Mouse (Mus musculus) neural tube, embryonic 12.5 days (tissue): ENCODE measurements around the gene Rbp7. TPM values are rescaled to one million over a fixed set of nuclear protein-coding genes. Genes with fewer than 3 reads are reported as not detected.
A peak's percentile ranks its signal among the peaks of the same experiment; 100 is the strongest.
"Not testable (repeated sequence)": the region's sequence is repeated elsewhere in the genome, so short reads cannot be mapped to it uniquely, and the experiment has no call there.

ENCODE experiments used
- ATAC-seq: fragments of 200-750 bp; cut with Nextera tagmentation; 2 replicates; pipeline ENCODE4 v1.8.0; 2017; ENCODE audit warnings: low read depth, mild to moderate bottlenecking, moderate TSS enrichment, moderate library complexity; ENCODE audit not compliant: low FRiP score
- H3K27ac ChIP-seq: fragments of 300-500 bp; sonication (generic); 2 replicates; pipeline ENCODE4 v1.5.1; 2016
- H3K27me3 ChIP-seq: fragments of 300-500 bp; sonication (generic); replicated peaks from 2 replicates; pipeline ENCODE4 v1.6.1; 2016; ENCODE audit warnings: mild to moderate bottlenecking
- H3K36me3 ChIP-seq: fragments of 300-500 bp; sonication (generic); 2 replicates; pipeline ENCODE4 v1.6.1; 2016; ENCODE audit warnings: mild to moderate bottlenecking
- H3K4me1 ChIP-seq: fragments of 300-500 bp; sonication (generic); 2 replicates; pipeline ENCODE4 v1.6.1; 2016
- H3K4me2 ChIP-seq: fragments of 300-500 bp; sonication (generic); replicated peaks from 2 replicates; pipeline ENCODE4 v1.6.1; 2016; ENCODE audit warnings: mild to moderate bottlenecking
- H3K4me3 ChIP-seq: fragments of 300-500 bp; sonication (generic); 2 replicates; pipeline ENCODE4 v1.5.1; 2016
- H3K9ac ChIP-seq: fragments of 300-500 bp; sonication (generic); 2 replicates; pipeline ENCODE4 v1.6.1; 2016; ENCODE audit warnings: mild to moderate bottlenecking
- H3K9me3 ChIP-seq: fragments of 300-500 bp; sonication (generic); 2 replicates; pipeline ENCODE4 v1.6.1; 2016; ENCODE audit warnings: mild to moderate bottlenecking
- WGBS: fragments of 180-500 bp; shearing (Covaris S2); methylation state at CpG from one replicate; pipeline ENCODE4 v1.1.7; 2016; 5-methylcytosine and 5-hydroxymethylcytosine counted together
- polyA plus RNA-seq: library from polyadenylated mRNA; unstranded; fragments of >200 nt; fragmentation: Nextera tagmentation; extraction: Ambion mirVana; gene quantifications from 2 replicates; pipeline ENCODE4 v1.2.1, GENCODE M21; 2016

The Rbp7 gene
- polyA plus RNA-seq, 1 experiment from 2014 or later, result not detected

DNA sequence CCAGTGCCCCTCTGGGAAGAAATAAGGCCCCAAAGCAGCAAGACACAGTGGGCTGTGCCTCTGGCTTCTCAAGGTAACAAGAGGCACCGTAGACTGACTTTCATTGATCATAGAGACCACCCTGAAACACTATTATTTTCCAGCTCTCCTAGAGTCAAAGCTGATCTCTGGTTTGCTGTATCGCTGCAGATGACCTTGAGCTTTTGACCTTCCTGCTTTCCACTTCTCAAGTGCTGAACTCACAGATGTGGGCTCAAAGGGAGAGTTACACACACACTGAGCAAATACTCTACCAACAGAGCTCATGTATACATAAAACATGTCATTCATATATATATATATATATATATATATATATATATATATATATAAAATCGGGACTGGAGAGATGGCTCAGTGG lies 4.1 kb downstream of the Rbp7 start:
- WGBS, result 86% methylated on average over 3 of the region's 3 CpGs
- Histone ChIP-seq H3K27ac (no peak overlapping the region), H3K9me3 (no peaks in the 10 kb centered on the region), H3K27me3 (no peaks in the 10 kb centered on the region), H3K4me2 (no peak overlapping the region), H3K9ac (no peak overlapping the region), H3K36me3 (no peaks in the 10 kb centered on the region), H3K4me3 (no peak overlapping the region), H3K4me1 (peaks cover 8% of the 10 kb centered on the region)
- ATAC-seq, result no peak

DNA sequence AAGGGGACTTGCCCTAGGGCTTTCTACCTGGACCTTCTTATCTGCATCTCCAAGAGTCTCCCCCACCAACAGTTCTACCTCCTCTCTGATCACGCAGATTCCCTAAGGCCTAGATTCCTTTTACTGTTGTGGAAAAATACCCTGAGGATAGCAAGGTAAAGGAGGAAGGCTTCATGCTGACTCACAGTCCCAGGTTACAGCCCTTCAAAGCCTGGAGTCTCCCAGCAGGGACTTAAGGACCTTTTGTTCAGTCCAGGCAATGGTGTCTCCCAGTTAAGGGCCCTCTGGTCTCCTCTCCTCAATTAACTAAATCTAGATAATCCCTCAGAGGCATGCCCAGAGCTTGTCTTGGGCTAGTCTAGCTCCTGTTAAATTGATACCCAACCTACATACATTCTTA lies 8.5 kb downstream of the Rbp7 start:
- WGBS, result 36% methylated on average over 1 of the region's 1 CpGs
- peak overlapping the region; percentile 61 for H3K4me2 ChIP-seq
- no peak for ATAC-seq
- no peaks in the 10 kb centered on the region for H3K36me3 ChIP-seq
- no peak overlapping the region for H3K4me3 ChIP-seq
- H3K27me3 ChIP-seq, result no peaks in the 10 kb centered on the region
- H3K9ac ChIP-seq, result no peak overlapping the region; the same call in 1 of the 2 replicates
- H3K4me1 ChIP-seq, result peaks cover 10% of the 10 kb centered on the region
- peak overlapping the region; percentile 82 for H3K27ac ChIP-seq
- no peaks in the 10 kb centered on the region for H3K9me3 ChIP-seq

DNA sequence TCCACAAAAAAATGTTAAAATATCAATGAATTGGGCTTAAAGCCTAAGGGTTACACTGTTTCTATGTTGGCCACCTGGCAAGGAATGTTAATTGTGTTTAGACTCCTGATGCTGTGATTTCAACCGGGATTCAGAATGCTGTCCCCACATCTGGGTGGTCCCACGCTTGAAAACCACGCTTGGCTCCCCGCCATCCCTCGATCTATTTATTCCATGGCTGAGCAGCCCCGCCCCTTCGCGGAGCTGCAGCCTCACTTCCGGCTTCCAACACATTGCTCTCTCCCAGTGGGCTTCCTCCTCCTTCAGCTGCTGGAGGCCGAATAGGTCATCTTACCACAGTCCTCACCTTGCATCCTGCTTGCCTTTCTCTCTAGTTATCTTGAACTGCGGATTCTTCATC lies 8.9 kb downstream of the Rbp7 start:
- H3K36me3 ChIP-seq, result no peaks in the 10 kb centered on the region
- peak overlapping the region; percentile 61 for H3K4me2 ChIP-seq
- no peaks in the 10 kb centered on the region for H3K27me3 ChIP-seq
- peak overlapping the region; percentile 66 for H3K9ac ChIP-seq
- WGBS, result 5% methylated on average over 11 of the region's 11 CpGs
- H3K27ac ChIP-seq, result peak overlapping the region; percentile 82
- H3K4me3 ChIP-seq, result no peak overlapping the region
- H3K4me1 ChIP-seq, result peaks cover 10% of the 10 kb centered on the region
- H3K9me3 ChIP-seq, result no peaks in the 10 kb centered on the region
- ATAC-seq, result peak; percentile 71

GRCm38 (mm10) chr4:149444964-149445701 lies 9.6 kb downstream of the Rbp7 start:
- ATAC-seq, result peak; percentile 98
- Histone ChIP-seq H3K9ac (peak overlapping the region; percentile 66), H3K4me1 (peaks cover 10% of the 10 kb centered on the region), H3K27me3 (no peaks in the 10 kb centered on the region), H3K36me3 (no peaks in the 10 kb centered on the region), H3K4me3 (peak overlapping the region; percentile 31), H3K4me2 (peak overlapping the region; percentile 61), H3K27ac (peak overlapping the region; percentile 82), H3K9me3 (no peaks in the 10 kb centered on the region)
- under 1% methylated on average over 36 of the region's 36 CpGs for WGBS

GRCm38 (mm10) chr4:149444465-149444864 lies 10.3 kb downstream of the Rbp7 start:
- Histone ChIP-seq H3K27ac (no peak overlapping the region; the same call in 1 of the 2 replicates), H3K4me1 (peaks cover 10% of the 10 kb centered on the region), H3K9me3 (no peaks in the 10 kb centered on the region), H3K27me3 (no peaks in the 10 kb centered on the region), H3K36me3 (no peaks in the 10 kb centered on the region), H3K4me3 (no peak overlapping the region), H3K4me2 (peak overlapping the region; percentile 61; the same call in 1 of the 2 replicates), H3K9ac (no peak overlapping the region)
- 68% methylated on average over 1 of the region's 1 CpGs for WGBS
- ATAC-seq, result no peak

- WGBS, result 68% methylated on average over 3 of the region's 3 CpGs
- Histone ChIP-seq H3K9me3 (no peaks in the 10 kb centered on the region), H3K9ac (no peak overlapping the region), H3K27ac (no peak overlapping the region), H3K27me3 (no peaks in the 10 kb centered on the region), H3K4me1 (peaks cover 10% of the 10 kb centered on the region), H3K36me3 (no peaks in the 10 kb centered on the region), H3K4me2 (no peak overlapping the region), H3K4me3 (no peak overlapping the region)
- ATAC-seq, result no peak
Observed at GRCm38 (mm10) chr4:149442436-149442835, 12.3 kb downstream of the Rbp7 start.

GRCm38 (mm10) chr4:149440576-149440975 lies 14.2 kb downstream of the Rbp7 start:
- Histone ChIP-seq H3K4me3 (no peak overlapping the region), H3K27me3 (no peaks in the 10 kb centered on the region), H3K27ac (no peak overlapping the region), H3K9ac (no peak overlapping the region), H3K9me3 (no peaks in the 10 kb centered on the region), H3K36me3 (no peaks in the 10 kb centered on the region), H3K4me2 (no peak overlapping the region), H3K4me1 (peaks cover 2% of the 10 kb centered on the region; the same call in 1 of the 2 replicates)
- 57% methylated on average over 8 of the region's 8 CpGs for WGBS
- ATAC-seq, result no peak

DNA sequence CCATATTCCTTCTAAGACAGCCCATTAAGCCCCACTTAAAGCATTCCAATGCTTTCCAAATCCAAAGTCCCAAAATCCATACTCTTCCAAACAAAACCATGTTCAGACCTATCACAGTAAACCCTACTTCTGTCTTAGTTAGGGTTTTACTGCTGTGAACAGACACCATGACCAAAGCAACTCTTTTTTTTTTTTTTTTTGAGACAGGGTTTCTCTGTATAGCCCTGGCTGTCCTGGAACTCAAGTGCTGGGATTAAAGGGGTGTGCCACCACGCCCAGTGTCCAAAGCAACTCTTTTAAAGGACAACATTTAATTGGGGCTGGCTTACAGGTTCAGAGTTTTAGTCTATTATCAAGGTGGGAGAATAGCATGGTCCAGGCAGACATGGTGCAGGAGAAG lies 22.9 kb downstream of the Rbp7 start:
- not testable (repeated sequence) for H3K9me3 ChIP-seq, H3K4me1 ChIP-seq, H3K4me2 ChIP-seq, H3K27me3 ChIP-seq, H3K4me3 ChIP-seq, H3K36me3 ChIP-seq, ATAC-seq, H3K27ac ChIP-seq, H3K9ac ChIP-seq
- 79% methylated on average over 1 of the region's 1 CpGs for WGBS

DNA sequence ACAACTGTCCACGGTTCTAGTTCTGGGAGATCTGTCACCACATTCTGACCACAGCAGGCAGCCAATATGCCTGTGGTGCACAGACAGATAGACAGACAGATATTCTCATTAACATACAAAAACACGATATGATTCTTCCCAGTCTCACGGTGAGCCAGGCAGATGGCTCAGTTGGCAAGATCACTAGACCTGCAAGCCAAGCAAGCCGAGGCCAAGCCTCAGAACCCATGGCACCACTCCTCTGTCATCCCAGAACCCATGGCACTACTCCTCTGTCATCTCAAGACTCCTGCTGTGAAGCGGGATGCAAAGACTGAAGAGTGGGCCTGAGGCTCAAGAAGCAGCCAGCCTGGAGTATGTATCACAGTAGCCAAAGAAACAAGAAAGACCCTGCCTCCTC lies 25.2 kb downstream of the Rbp7 start:
- H3K4me2 ChIP-seq, result no peak overlapping the region
- no peak overlapping the region for H3K27ac ChIP-seq
- H3K9me3 ChIP-seq, result no peaks in the 10 kb centered on the region
- 85% methylated on average over 5 of the region's 5 CpGs for WGBS
- peaks cover 3% of the 10 kb centered on the region for H3K4me1 ChIP-seq
- no peak overlapping the region for H3K4me3 ChIP-seq
- ATAC-seq, result no peak
- no peaks in the 10 kb centered on the region for H3K36me3 ChIP-seq
- H3K27me3 ChIP-seq, result no peaks in the 10 kb centered on the region
- H3K9ac ChIP-seq, result no peak overlapping the region

DNA sequence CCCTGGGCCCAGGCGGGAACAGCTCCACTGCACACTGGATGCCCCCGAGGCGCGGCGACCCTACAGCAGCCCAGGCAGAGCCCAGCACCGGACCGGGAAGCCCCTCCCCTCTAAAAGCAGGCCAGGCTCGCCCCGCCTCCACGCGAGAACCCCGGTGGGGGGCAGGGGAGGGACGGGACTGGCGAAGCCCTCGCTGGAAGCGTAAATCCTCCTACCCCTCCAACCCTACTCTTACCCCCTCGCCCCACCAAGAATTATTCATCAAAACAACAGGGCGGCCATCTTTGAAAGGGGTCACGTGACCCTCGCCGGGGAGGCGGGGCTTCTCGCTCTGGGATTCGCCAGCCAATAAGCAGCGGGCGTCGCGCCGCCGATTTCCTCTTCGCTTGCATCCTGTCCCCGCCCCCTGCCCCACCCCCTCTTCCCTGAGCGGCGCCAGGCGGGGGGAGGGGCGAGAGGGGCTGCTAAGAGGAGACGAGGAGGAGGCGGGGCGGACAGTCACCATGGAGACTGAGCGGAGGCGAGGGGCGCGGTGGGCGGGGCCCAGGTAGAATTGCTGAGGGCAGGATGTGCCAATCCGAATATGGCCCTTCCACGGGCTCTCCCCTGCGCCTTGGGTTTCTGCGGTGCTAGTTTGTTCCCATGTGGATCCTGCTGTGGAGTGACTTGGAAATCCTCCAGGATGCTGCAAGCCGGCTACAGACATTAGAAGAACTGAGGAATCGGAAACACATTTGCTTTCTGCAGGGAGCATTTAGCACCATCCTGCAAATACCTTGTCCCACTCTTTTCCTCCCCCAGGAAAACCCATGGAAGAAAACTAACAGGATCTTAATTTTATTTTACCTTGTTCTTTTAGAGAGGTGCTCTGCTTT lies 28.2 kb downstream of the Rbp7 start, which contains the start of gene Ube4b:
Gene Ube4b (minus strand): TSS at position 425 of the 875 bp plus-strand sequence.
- peak; percentile 95 for ATAC-seq
- H3K4me3 ChIP-seq, result peak within 1 kb of the TSS; percentile 85
- WGBS, result under 1% methylated on average over 45 of the region's 50 CpGs
- no peaks in the 10 kb centered on the region for H3K27me3 ChIP-seq
- peaks cover 11% of the 10 kb centered on the region for H3K4me1 ChIP-seq
- no peaks in the 10 kb centered on the region for H3K9me3 ChIP-seq
- H3K36me3 ChIP-seq, result no peaks in the 10 kb centered on the region
- H3K4me2 ChIP-seq, result peak within 1 kb of the TSS; percentile 76
- peak within 1 kb of the TSS; percentile 84 for H3K9ac ChIP-seq
- H3K27ac ChIP-seq, result peak within 1 kb of the TSS; percentile 96

DNA sequence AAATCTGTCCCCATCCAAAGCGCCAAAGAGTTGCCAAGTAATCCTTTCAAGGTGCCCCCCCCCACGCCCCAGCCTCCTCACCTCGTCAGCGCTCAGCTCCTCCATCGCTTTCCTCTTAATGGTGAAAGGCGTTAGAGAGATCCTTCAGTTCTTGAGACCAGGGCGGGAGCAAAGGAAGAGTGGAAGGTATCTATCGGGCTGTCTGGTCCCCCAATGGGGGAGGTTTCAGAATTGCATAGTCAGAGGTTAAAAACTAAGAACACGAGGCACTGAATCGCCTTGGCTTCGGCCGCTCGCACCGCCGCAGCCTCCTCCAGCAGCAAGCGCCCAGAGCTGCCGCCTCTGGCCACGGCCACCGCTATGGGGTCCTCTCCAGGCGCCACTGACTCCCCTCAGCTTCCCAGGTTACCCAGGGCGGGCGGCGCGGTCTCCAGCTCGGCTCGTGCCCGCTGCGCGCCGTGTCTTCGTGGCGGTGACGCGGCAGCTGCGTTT lies 28.9 kb downstream of the Rbp7 start:
- H3K4me3 ChIP-seq, result peak overlapping the region; percentile 85
- H3K9ac ChIP-seq, result peak overlapping the region; percentile 84
- H3K4me2 ChIP-seq, result peak overlapping the region; percentile 76
- no peaks in the 10 kb centered on the region for H3K9me3 ChIP-seq
- peak overlapping the region; percentile 96 for H3K27ac ChIP-seq
- H3K27me3 ChIP-seq, result no peaks in the 10 kb centered on the region
- under 1% methylated on average over 35 of the region's 35 CpGs for WGBS
- H3K4me1 ChIP-seq, result peaks cover 18% of the 10 kb centered on the region
- no peaks in the 10 kb centered on the region for H3K36me3 ChIP-seq
- ATAC-seq, result peak; percentile 81

DNA sequence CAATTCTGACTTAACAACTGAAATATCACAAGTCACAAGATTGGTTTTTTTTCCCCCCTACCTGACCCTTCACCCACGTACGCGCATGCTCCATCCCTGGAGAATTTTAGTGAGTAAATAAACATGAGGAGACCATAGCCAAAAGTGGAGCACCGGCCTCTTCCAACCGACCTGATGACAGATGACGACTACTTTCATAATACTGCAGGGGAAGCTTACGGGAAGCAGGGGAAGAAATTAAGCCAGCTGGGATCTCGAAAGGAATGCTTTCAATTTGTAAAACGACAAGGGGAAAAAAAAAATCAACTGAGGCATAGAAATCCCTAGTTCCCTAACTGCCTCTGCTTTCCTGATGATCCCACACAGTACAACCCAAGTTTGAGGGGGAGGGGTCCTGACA lies 30.0 kb downstream of the Rbp7 start:
- peak overlapping the region; percentile 85 for H3K4me3 ChIP-seq
- H3K36me3 ChIP-seq, result no peaks in the 10 kb centered on the region
- no peaks in the 10 kb centered on the region for H3K9me3 ChIP-seq
- peaks cover 18% of the 10 kb centered on the region for H3K4me1 ChIP-seq
- H3K27me3 ChIP-seq, result no peaks in the 10 kb centered on the region
- peak overlapping the region; percentile 84 for H3K9ac ChIP-seq
- peak overlapping the region; percentile 76 for H3K4me2 ChIP-seq
- 2% methylated on average over 9 of the region's 9 CpGs for WGBS
- H3K27ac ChIP-seq, result no peak overlapping the region
- no peak for ATAC-seq
